Mouse (Mus musculus) right cerebral cortex, postnatal 10 days (tissue): ENCODE results near the gene Nat8f2.

Experiments
- DNase-seq, 2 experiments: peaks; one replicate each; pipeline ENCODE4 v3.0.0; 2021; ENCODE audit warnings: low spot score in 2 of 2

Gene Nat8f2

GRCm38 (mm10) chr6:85823382-85824090 lies 45.4 kb downstream of the Nat8f2 start:
- DNase-seq: no peak

- no peak for DNase-seq
These were observed 46.7 kb downstream of the Nat8f2 start for GRCm38 (mm10) chr6:85822286-85822685.

- no peak for DNase-seq
These were observed 48.1 kb downstream of the Nat8f2 start, which contains the start of the genes Nat8f6 and Nat8f5 for GRCm38 (mm10) chr6:85820837-85821236. TSS of gene Nat8f6 (minus strand) at chr6:85820954. TSS of gene Nat8f5 (minus strand) at chr6:85820972.

- DNase-seq: no peak
These were observed 50.6 kb downstream of the Nat8f2 start for GRCm38 (mm10) chr6:85818338-85818737.
